Mouse (Mus musculus) lung, postnatal 0 days (tissue): ENCODE data around the gene Psd.

Experiments
- CTCF ChIP-seq: IDR thresholded peaks from 2 replicates; pipeline ENCODE4 v1.5.1; 2016; ENCODE audit warnings: antibody characterized with exemption, mild to moderate bottlenecking
- EP300 ChIP-seq: IDR thresholded peaks from 2 replicates; pipeline ENCODE4 v1.6.1; 2016; ENCODE audit warnings: antibody characterized with exemption, mild to moderate bottlenecking, control low read depth

- TF ChIP-seq CTCF (no peak), EP300 (no peak)
These were observed 36.3 kb downstream of the Psd start for GRCm38 (mm10) chr19:46290535-46291105.
